Mouse (Mus musculus) megakaryocyte-erythroid progenitor cell, adult 5 weeks (primary cell): ENCODE results near the gene H2al1a. TPM values are rescaled to one million over a fixed set of nuclear protein-coding genes. Genes with fewer than 3 reads are reported as not detected.

Experiments used
- polyA plus RNA-seq: library from polyadenylated mRNA; stranded (reverse); fragments of >175 nt; gene quantifications from 2 replicates; pipeline ENCODE4 v1.2.3, GENCODE M21; 2012

The H2al1a gene
- not detected in 2 replicates for polyA plus RNA-seq

DNA sequence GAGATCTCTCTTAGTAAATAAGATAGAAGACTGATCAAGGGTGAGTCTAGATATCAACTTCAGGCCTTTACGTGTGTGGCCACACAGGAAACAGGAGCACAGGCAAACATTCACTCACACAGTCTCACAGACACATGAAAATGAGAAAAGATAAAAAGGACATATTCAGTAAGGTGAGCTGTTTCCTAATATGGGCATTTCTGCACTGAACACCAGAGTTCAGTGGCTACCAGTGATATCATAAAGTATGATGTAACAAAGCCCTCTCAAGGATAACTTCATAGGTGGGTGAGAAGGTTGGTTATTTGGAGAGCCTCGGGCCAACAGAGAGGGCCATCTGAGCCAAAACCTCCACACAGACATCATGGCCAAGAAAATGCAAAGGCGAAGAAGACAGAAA is at the start of gene H2al1a:
Gene H2al1a (plus strand): TSS at position 301 of the 400 bp plus-strand sequence.

DNA sequence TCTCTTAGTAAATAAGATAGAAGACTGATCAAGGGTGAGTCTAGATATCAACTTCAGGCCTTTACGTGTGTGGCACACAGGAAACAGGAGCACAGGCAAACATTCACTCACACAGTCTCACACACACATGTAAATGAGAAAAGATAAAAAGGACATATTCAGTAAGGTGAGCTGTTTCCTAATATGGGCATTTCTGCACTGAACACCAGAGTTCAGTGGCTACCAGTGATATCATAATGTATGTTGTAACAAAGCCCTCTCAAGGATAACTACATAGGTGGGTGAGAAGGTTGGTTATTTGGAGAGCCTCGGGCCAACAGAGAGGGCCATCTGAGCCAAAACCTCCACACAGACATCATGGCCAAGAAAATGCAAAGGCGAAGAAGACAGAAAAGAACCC is 3.1 kb downstream of the H2al1a start, which contains the start of gene H2al1b:
Gene H2al1b (plus strand): TSS at position 301 of the 400 bp plus-strand sequence.

DNA sequence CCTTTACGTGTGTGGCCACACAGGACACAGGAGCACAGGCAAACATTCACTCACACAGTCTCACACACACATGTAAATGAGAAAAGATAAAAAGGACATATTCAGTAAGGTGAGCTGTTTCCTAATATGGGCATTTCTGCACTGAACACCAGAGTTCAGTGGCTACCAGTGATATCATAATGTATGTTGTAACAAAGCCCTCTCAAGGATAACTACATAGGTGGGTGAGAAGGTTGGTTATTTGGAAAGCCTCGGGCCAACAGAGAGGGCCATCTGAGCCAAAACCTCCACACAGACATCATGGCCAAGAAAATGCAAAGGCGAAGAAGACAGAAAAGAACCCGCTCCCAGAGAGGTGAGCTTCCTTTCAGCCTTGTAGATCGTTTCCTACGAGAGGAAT is 6.3 kb downstream of the H2al1a start, which contains the start of gene H2al1c:
Gene H2al1c (plus strand): TSS at position 301 of the 400 bp plus-strand sequence.

DNA sequence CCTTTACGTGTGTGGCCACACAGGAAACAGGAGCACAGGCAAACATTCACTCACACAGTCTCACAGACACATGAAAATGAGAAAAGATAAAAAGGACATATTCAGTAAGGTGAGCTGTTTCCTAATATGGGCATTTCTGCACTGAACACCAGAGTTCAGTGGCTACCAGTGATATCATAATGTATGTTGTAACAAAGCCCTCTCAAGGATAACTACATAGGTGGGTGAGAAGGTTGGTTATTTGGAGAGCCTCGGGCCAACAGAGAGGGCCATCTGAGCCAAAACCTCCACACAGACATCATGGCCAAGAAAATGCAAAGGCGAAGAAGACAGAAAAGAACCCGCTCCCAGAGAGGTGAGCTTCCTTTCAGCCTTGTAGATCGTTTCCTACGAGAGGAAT is 9.5 kb downstream of the H2al1a start, which contains the start of gene H2al1d:
Gene H2al1d (plus strand): TSS at position 301 of the 400 bp plus-strand sequence.

DNA sequence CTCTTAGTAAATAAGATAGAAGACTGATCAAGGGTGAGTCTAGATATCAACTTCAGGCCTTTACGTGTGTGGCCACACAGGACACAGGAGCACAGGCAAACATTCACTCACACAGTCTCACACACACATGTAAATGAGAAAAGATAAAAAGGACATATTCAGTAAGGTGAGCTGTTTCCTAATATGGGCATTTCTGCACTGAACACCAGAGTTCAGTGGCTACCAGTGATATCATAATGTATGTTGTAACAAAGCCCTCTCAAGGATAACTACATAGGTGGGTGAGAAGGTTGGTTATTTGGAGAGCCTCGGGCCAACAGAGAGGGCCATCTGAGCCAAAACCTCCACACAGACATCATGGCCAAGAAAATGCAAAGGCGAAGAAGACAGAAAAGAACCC is 12.6 kb downstream of the H2al1a start, which contains the start of gene H2al1e:
Gene H2al1e (plus strand): TSS at position 301 of the 400 bp plus-strand sequence.

DNA sequence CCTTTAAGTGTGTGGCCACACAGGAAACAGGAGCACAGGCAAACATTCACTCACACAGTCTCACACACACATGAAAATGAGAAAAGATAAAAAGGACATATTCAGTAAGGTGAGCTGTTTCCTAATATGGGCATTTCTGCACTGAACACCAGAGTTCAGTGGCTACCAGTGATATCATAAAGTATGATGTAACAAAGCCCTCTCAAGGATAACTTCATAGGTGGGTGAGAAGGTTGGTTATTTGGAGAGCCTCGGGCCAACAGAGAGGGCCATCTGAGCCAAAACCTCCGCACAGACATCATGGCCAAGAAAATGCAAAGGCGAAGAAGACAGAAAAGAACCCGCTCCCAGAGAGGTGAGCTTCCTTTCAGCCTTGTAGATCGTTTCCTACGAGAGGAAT is 15.8 kb downstream of the H2al1a start, which contains the start of gene H2al1f:
Gene H2al1f (plus strand): TSS at position 301 of the 400 bp plus-strand sequence.

DNA sequence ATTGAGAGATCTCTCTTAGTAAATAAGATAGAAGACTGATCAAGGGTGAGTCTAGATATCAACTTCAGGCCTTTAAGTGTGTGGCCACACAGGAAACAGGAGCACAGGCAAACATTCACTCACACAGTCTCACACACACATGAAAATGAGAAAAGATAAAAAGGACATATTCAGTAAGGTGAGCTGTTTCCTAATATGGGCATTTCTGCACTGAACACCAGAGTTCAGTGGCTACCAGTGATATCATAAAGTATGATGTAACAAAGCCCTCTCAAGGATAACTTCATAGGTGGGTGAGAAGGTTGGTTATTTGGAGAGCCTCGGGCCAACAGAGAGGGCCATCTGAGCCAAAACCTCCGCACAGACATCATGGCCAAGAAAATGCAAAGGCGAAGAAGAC is 18.9 kb downstream of the H2al1a start, which contains the start of gene H2al1g:
Gene H2al1g (plus strand): TSS at position 301 of the 400 bp plus-strand sequence.

DNA sequence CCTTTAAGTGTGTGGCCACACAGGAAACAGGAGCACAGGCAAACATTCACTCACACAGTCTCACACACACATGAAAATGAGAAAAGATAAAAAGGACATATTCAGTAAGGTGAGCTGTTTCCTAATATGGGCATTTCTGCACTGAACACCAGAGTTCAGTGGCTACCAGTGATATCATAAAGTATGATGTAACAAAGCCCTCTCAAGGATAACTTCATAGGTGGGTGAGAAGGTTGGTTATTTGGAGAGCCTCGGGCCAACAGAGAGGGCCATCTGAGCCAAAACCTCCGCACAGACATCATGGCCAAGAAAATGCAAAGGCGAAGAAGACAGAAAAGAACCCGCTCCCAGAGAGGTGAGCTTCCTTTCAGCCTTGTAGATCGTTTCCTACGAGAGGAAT is 22.1 kb downstream of the H2al1a start, which contains the start of gene H2al1h:
Gene H2al1h (plus strand): TSS at position 301 of the 400 bp plus-strand sequence.

DNA sequence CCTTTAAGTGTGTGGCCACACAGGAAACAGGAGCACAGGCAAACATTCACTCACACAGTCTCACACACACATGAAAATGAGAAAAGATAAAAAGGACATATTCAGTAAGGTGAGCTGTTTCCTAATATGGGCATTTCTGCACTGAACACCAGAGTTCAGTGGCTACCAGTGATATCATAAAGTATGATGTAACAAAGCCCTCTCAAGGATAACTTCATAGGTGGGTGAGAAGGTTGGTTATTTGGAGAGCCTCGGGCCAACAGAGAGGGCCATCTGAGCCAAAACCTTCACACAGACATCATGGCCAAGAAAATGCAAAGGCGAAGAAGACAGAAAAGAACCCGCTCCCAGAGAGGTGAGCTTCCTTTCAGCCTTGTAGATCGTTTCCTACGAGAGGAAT is 25.3 kb downstream of the H2al1a start, which contains the start of gene H2al1i:
Gene H2al1i (plus strand): TSS at position 301 of the 400 bp plus-strand sequence.

DNA sequence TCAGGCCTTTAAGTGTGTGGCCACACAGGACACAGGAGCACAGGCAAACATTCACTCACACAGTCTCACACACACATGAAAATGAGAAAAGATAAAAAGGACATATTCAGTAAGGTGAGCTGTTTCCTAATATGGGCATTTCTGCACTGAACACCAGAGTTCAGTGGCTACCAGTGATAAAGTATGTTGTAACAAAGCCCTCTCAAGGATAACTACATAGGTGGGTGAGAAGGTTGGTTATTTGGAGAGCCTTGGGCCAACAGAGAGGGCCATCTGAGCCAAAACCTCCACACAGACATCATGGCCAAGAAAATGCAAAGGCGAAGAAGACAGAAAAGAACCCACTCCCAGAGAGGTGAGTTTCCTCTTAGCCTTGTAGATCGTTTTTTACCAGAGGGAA is 28.5 kb downstream of the H2al1a start, which contains the start of gene H2al1j:
Gene H2al1j (plus strand): TSS at position 301 of the 400 bp plus-strand sequence.

Other genes with a start within 250 kb of the H2al1a start
- gene H2al1b, start 3.2 kb downstream of the H2al1a start, polyA plus RNA-seq: not detected in 2 replicates
- gene H2al1c, start 6.4 kb downstream of the H2al1a start, polyA plus RNA-seq: not detected in 2 replicates
- not detected in 2 replicates for gene H2al1d, start 9.6 kb downstream of the H2al1a start, polyA plus RNA-seq
- not detected in 2 replicates for gene H2al1e, start 12.7 kb downstream of the H2al1a start, polyA plus RNA-seq
- not detected in 2 replicates for gene H2al1f, start 15.9 kb downstream of the H2al1a start, polyA plus RNA-seq
- not detected in 2 replicates for gene H2al1g, start 19.0 kb downstream of the H2al1a start, polyA plus RNA-seq
- gene H2al1h, start 22.2 kb downstream of the H2al1a start, polyA plus RNA-seq: not detected in 2 replicates
- not detected in 2 replicates for gene H2al1i, start 25.4 kb downstream of the H2al1a start, polyA plus RNA-seq
- gene H2al1j, start 28.6 kb downstream of the H2al1a start, polyA plus RNA-seq: not detected in 2 replicates